In the genomic region with DNA sequence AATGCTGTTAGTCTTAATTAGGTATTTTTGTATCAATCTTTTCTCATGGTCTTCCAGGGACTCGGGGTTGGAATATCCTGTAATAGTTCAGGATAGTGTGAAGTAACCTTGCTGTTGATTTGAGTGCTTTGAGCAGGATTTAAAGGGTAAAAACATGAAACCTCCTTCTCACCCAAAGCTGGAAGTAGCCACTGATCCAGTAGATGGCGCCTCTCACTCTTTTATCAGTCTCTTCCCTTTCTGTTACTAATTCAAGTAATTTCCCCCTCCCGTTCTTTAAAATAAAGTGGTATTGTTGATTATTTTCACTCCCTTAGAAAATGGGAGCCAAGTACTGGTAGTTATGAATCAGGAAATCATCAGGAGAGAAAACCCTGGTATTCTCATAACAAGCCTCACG, we compare ENCODE assay signal across 10 mouse cellular contexts. TPM values are rescaled to one million over a fixed set of nuclear protein-coding genes. Genes with fewer than 3 reads are reported as not detected.
DNase-seq lines count a peak whose midpoint lies in the region; ATAC-seq and TF ChIP-seq lines count a peak whose summit lies in the region.
"Had no signal": no experiment of that assay in that cellular context is flagged by ENCODE, and none has a peak within 500 bp of the region (broad histone marks: within the 10 kb centered on the region; RNA-seq: fewer than 3 reads in every experiment).

No protein-coding gene starts in this region.

- H3K4me3 ChIP-seq in heart, adult 2 months = no peak overlapping the region
- H3K4me3 ChIP-seq in midbrain, embryonic 14.5 days (replicated peaks; ENCODE audit: low read depth, low read length) = no peak overlapping the region
- H3K4me3 ChIP-seq in midbrain, embryonic 15.5 days = no peak overlapping the region
- H3K4me3 ChIP-seq in forebrain, embryonic 12.5 days (replicated peaks) = no peak overlapping the region
- H3K4me3 ChIP-seq: heart, embryonic 13.5 days had no signal

- H3K27me3 ChIP-seq in heart, adult 2 months (ENCODE audit: control insufficient read depth, insufficient read depth, low read length) = no peaks in the 10 kb centered on the region
- no peaks in the 10 kb centered on the region for H3K27me3 ChIP-seq in midbrain, embryonic 14.5 days (ENCODE audit: control insufficient read depth, insufficient read depth, low read length)
- no peaks in the 10 kb centered on the region for H3K27me3 ChIP-seq in midbrain, embryonic 15.5 days (replicated peaks)
- H3K27me3 ChIP-seq in forebrain, embryonic 12.5 days = no peaks in the 10 kb centered on the region
- H3K27me3 ChIP-seq: heart, embryonic 13.5 days had no signal

- WGBS in heart, adult 2 months = 39% methylated on average over 4 of the region's 4 CpGs
- 54% methylated on average over 4 of the region's 4 CpGs for WGBS in midbrain, embryonic 14.5 days
- WGBS in midbrain, embryonic 15.5 days = 49% methylated on average over 4 of the region's 4 CpGs
- WGBS in forebrain, embryonic 12.5 days = 58% methylated on average over 4 of the region's 4 CpGs

- TF ChIP-seq CTCF in heart, adult 2 months (IDR thresholded peaks at IDR 0.05) = peak; percentile 68

- H3K4me2 ChIP-seq in midbrain, embryonic 14.5 days (ENCODE audit: low read length) = no peak overlapping the region
- no peak overlapping the region for H3K4me2 ChIP-seq in midbrain, embryonic 15.5 days
- no peak overlapping the region for H3K4me2 ChIP-seq in forebrain, embryonic 12.5 days
- H3K4me2 ChIP-seq: heart, embryonic 13.5 days had no signal

- TF ChIP-seq EP300 in heart, adult 2 months (IDR thresholded peaks at IDR 0.05; ENCODE audit: insufficient read depth, low read depth, low read length) = no peak

- no peak for ATAC-seq in midbrain, embryonic 14.5 days (ENCODE audit: low FRiP score, low TSS enrichment)
- no peak for ATAC-seq in midbrain, embryonic 15.5 days (replicated peaks)
- ATAC-seq in megakaryocyte, adult 5-6 weeks (ENCODE audit: poor library complexity, severe bottlenecking) = peak; percentile 43; the same call in 1 of the 2 replicates
- ATAC-seq in forebrain, embryonic 12.5 days (ENCODE audit: low FRiP score) = no peak

- no peak for TF ChIP-seq POLR2A in heart, adult 2 months (IDR thresholded peaks at IDR 0.05; ENCODE audit: insufficient read depth, low read depth, low read length)

- no peaks in the 10 kb centered on the region for H3K9me3 ChIP-seq in midbrain, embryonic 14.5 days (ENCODE audit: control insufficient read depth, low read length)
- no peaks in the 10 kb centered on the region for H3K9me3 ChIP-seq in midbrain, embryonic 15.5 days
- no peaks in the 10 kb centered on the region for H3K9me3 ChIP-seq in forebrain, embryonic 12.5 days
- H3K9me3 ChIP-seq: heart, embryonic 13.5 days had no signal

- no peak overlapping the region for H3K9ac ChIP-seq in heart, adult 2 months (ENCODE audit: low read depth, low read length)
- no peak overlapping the region for H3K9ac ChIP-seq in midbrain, embryonic 14.5 days (replicated peaks; ENCODE audit: low read length)
- no peak overlapping the region for H3K9ac ChIP-seq in midbrain, embryonic 15.5 days
- H3K9ac ChIP-seq in forebrain, embryonic 12.5 days = no peak overlapping the region
- H3K9ac ChIP-seq: heart, embryonic 13.5 days had no signal

- H3K36me3 ChIP-seq in heart, adult 2 months (ENCODE audit: control insufficient read depth, insufficient read depth, low read length) = no peaks in the 10 kb centered on the region
- H3K36me3 ChIP-seq in midbrain, embryonic 14.5 days (ENCODE audit: control insufficient read depth, insufficient read depth, low read length) = peaks cover 27% of the 10 kb centered on the region
- peaks cover 19% of the 10 kb centered on the region; the same call in 1 of the 2 replicates for H3K36me3 ChIP-seq in midbrain, embryonic 15.5 days (replicated peaks)
- H3K36me3 ChIP-seq in forebrain, embryonic 12.5 days (replicated peaks) = peaks cover 43% of the 10 kb centered on the region

- no peak overlapping the region for H3K27ac ChIP-seq in heart, adult 2 months
- H3K27ac ChIP-seq in midbrain, embryonic 14.5 days (replicated peaks; ENCODE audit: low read depth, low read length) = no peak overlapping the region
- no peak overlapping the region for H3K27ac ChIP-seq in midbrain, embryonic 15.5 days
- H3K27ac ChIP-seq in forebrain, embryonic 12.5 days = no peak overlapping the region
- H3K27ac ChIP-seq: heart, embryonic 13.5 days; macrophage had no signal

- no peaks in the 10 kb centered on the region for H3K4me1 ChIP-seq in heart, adult 2 months (ENCODE audit: control insufficient read depth, insufficient read depth, low read length)
- H3K4me1 ChIP-seq in midbrain, embryonic 14.5 days (ENCODE audit: control insufficient read depth, insufficient read depth, low read length) = peaks cover under 1% of the 10 kb centered on the region; the same call in 1 of the 2 replicates
- H3K4me1 ChIP-seq in midbrain, embryonic 15.5 days = peaks cover 9% of the 10 kb centered on the region
- H3K4me1 ChIP-seq in forebrain, embryonic 12.5 days = peaks cover 8% of the 10 kb centered on the region

- DNase-seq in heart, adult 2 months = no peak
- DNase-seq in heart, adult 8-10 months (ENCODE audit: low spot score) = no peak
- DNase-seq in midbrain, embryonic 14.5 days = peak; percentile 71
- DNase-seq in adipocyte (ENCODE audit: low spot score) = peak; percentile 72
- no peak for DNase-seq in gastrocnemius, adult 18-20 months (ENCODE audit: low spot score)

- H3K79me2 ChIP-seq in heart, adult 2 months (replicated peaks; ENCODE audit: control insufficient read depth, insufficient read depth, low read length) = no peaks in the 10 kb centered on the region; the same call in 1 of the 2 replicates

- intact Hi-C loops in heart, adult 2 months (cut with DNase I) = loop anchor here (2.0 kb wide), 1 partner anchor 148 kb away; no protein-coding TSS in a partner anchor

RNA-seq across cellular contexts. Expression of gene Knl1, which starts 6.0 kb away (rescaled TPM):
- under 1 TPM; 0.39 to 0.48 TPM for total RNA-seq in heart, adult 2 months (2021)
- polyA plus RNA-seq in heart, adult 2 months (2012; rRNA removed) = 0.02 and 0.06 TPM in 2 replicates
- total RNA-seq in heart, adult 8-10 months (2022) = under 1 TPM; 0.12 to 0.92 (median 0.24) TPM
- 7.1 and 11.4 TPM in 2 replicates for polyA plus RNA-seq in midbrain, embryonic 14.5 days (2014; fragmentation: Nextera tagmentation; extraction: Ambion mirVana)
- 5.9 and 7.2 TPM in 2 replicates for polyA plus RNA-seq in midbrain, embryonic 15.5 days (2015; fragmentation: Nextera tagmentation; extraction: Ambion mirVana)
- total RNA-seq in megakaryocyte, adult 5-6 weeks (2015) = 65.3 and 69.5 TPM in 2 replicates
- total RNA-seq in megakaryocyte, adult 5-6 weeks (2017) = 79.4 and 82.1 TPM in 2 replicates
- total RNA-seq in gastrocnemius, adult 18-20 months (2021) = under 1 TPM; 0.05 to 0.27 TPM
- 71.0 and 84.4 TPM in 2 replicates for polyA plus RNA-seq in forebrain, embryonic 12.5 days (2016; fragmentation: Nextera tagmentation; extraction: Ambion mirVana)

RNA-seq across cellular contexts. Expression of gene Rpusd2, which starts 6.3 kb away (rescaled TPM):
- total RNA-seq in heart, adult 2 months (2021) = 1 to 10 TPM; 4.1 to 5.1 TPM
- polyA plus RNA-seq in heart, adult 2 months (2012; rRNA removed) = 3.4 and 5.7 TPM in 2 replicates
- 1 to 10 TPM; 4.2 to 4.7 (median 4.5) TPM for total RNA-seq in heart, adult 8-10 months (2022)
- 4.5 and 5.0 TPM in 2 replicates for polyA plus RNA-seq in midbrain, embryonic 14.5 days (2014; fragmentation: Nextera tagmentation; extraction: Ambion mirVana)
- polyA plus RNA-seq in midbrain, embryonic 15.5 days (2015; fragmentation: Nextera tagmentation; extraction: Ambion mirVana) = 4.6 and 4.9 TPM in 2 replicates
- 2.5 and 2.8 TPM in 2 replicates for total RNA-seq in megakaryocyte, adult 5-6 weeks (2015)
- 2.5 and 4.8 TPM in 2 replicates for total RNA-seq in megakaryocyte, adult 5-6 weeks (2017)
- 1 to 10 TPM; 2.5 to 3.2 TPM for total RNA-seq in gastrocnemius, adult 18-20 months (2021)
- polyA plus RNA-seq in forebrain, embryonic 12.5 days (2016; fragmentation: Nextera tagmentation; extraction: Ambion mirVana) = 7.0 and 7.7 TPM in 2 replicates

RNA-seq across cellular contexts. Expression of gene Ccdc32, which starts 11.7 kb away (rescaled TPM):
- total RNA-seq in heart, adult 2 months (2021) = 10 to 100 TPM in 1 of 2 experiments, 1 to 10 TPM in 1; 9.7 to 10.9 TPM
- 5.2 and 10.8 TPM in 2 replicates for polyA plus RNA-seq in heart, adult 2 months (2012; rRNA removed)
- 10 to 100 TPM in 3 of 4 experiments, 1 to 10 TPM in 1; 9.5 to 13.6 (median 11.9) TPM for total RNA-seq in heart, adult 8-10 months (2022)
- polyA plus RNA-seq in midbrain, embryonic 14.5 days (2014; fragmentation: Nextera tagmentation; extraction: Ambion mirVana) = 37.0 and 40.6 TPM in 2 replicates
- 37.1 and 38.5 TPM in 2 replicates for polyA plus RNA-seq in midbrain, embryonic 15.5 days (2015; fragmentation: Nextera tagmentation; extraction: Ambion mirVana)
- 10.7 and 12.2 TPM in 2 replicates for total RNA-seq in megakaryocyte, adult 5-6 weeks (2015)
- 14.1 and 16.3 TPM in 2 replicates for total RNA-seq in megakaryocyte, adult 5-6 weeks (2017)
- total RNA-seq in gastrocnemius, adult 18-20 months (2021) = 1 to 10 TPM; 3.6 to 3.9 TPM
- 25.3 and 26.4 TPM in 2 replicates for polyA plus RNA-seq in forebrain, embryonic 12.5 days (2016; fragmentation: Nextera tagmentation; extraction: Ambion mirVana)

Comparison
In these comparisons a context has a peak if more than half of its experiments do, and no peak if none do; other contexts are left out.
1. DNase-seq: peak in midbrain, embryonic 14.5 days (single experiment) and adipocyte (single experiment); none in heart, adult 2 months (0 of 2), heart, adult 8-10 months (single experiment) and gastrocnemius, adult 18-20 months (single experiment).
2. RNA of gene Knl1, which starts 6.0 kb away (total RNA-seq): 65.3 to 82.1 TPM in megakaryocyte, adult 5-6 weeks; 0.39 to 0.48 TPM in heart, adult 2 months, 0.12 to 0.92 TPM in heart, adult 8-10 months and 0.05 to 0.27 TPM in gastrocnemius, adult 18-20 months; every median in the first group is over 10 times any median in the second.